Mouse (Mus musculus): Measurements from ENCODE around the gene Ccdc181. TPM values are rescaled to one million over a fixed set of nuclear protein-coding genes. Genes with fewer than 3 reads are reported as not detected.

Gene Ccdc181
- polyA plus RNA-seq (2012) = 1.4 and 2.7 TPM in 2 replicates

DNA sequence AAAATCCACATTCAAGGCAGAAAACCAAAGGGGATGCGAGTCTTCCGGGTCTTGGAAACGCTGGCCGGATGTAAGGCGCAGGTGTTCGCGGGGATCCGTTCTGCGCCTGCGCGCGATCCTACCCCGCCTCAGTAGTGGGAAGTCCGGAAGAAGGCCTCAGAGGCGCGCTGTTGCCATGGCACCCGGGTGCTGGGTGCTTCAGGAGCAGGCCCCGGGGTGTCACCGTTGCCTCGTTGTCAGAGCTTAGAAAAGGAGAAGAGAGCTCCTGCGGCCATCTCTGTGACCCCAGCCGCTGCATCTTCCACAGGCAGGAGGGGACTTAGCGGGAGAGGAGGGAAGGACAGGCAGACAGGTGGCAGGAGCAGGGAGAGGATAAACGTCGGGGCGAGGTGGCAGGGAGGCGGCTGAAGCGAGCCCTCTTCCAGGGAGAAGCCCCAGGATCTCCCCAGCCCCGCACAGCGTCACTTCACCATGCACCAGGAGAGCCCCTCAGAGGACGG lies at the start of gene Ccdc181:
Gene Ccdc181, plus strand, starts transcription at position 131 of the 500 bp plus-strand sequence.
- TF ChIP-seq GATA1 (IDR thresholded peaks at IDR 0.05; ENCODE audit: low read length) = no peak

- TF ChIP-seq GATA1 (IDR thresholded peaks at IDR 0.05; ENCODE audit: low read length) = no peak
These were observed 41.9 kb upstream of the Ccdc181 start for GRCm38 (mm10) chr1:164233447-164233846.

DNA sequence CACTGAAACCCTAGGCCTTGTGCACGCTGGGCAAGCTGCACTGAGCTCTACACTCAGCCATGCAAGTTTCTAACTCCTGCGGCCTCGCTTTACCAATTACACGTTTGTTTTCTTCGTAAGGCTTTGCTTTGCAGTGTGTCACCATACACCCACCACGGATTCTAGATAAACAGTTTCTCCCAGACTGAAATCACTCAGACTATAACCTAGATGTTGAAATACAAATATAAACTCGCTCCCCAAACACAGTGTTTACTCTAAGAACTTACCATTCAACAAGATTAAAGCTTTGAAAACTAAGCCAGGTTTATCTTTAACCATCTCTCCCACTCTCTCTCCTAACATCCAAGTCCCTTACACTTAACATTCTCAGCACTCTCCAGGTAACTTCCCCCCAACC lies 40.3 kb upstream of the Ccdc181 start:
- no peak for TF ChIP-seq GATA1 (IDR thresholded peaks at IDR 0.05; ENCODE audit: low read length)

GRCm38 (mm10) chr1:164236078-164236477 lies 39.3 kb upstream of the Ccdc181 start:
- no peak for TF ChIP-seq GATA1 (IDR thresholded peaks at IDR 0.05; ENCODE audit: low read length)

GRCm38 (mm10) chr1:164241494-164241893 lies 33.9 kb upstream of the Ccdc181 start:
- TF ChIP-seq GATA1 (IDR thresholded peaks at IDR 0.05; ENCODE audit: low read length) = no peak

DNA sequence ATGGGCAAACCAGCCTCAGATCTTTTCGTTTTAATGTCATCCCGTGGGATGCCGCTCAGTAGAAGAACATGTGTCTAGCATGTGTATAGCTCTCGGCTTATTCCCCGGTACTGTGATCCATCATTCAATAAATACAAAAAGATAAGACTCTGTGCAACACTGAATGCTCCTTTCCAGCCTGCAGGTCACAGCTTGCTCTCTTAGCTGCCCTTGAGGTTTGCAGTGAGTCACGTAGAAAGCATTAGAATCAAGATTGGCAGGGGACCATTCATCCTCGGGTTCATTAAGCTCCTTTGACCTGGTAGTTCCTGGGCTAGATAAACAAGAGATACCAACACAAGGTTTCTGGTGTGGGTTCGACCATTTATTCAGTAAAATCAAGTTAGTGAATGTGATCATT lies 32.6 kb upstream of the Ccdc181 start:
- no peak for TF ChIP-seq GATA1 (IDR thresholded peaks at IDR 0.05; ENCODE audit: low read length)

DNA sequence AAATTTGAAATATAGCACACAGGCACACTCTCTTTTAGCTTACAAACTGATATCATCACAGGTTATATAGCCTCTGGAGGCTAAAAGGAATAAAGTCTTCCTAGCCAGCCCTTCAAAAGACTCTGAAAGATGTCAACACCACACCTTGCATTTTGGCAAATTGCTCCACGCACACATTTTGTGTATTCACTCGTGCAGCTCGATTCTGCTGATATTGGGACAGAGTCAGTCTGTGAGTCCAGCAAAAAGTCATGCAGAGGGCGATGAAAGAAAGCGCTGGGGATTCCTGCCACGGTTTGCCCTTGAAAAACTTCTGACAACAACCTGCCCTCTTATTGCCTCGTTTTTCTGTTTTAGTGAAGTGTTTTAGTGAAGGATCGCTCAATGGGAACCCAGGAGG lies 27.9 kb upstream of the Ccdc181 start:
- TF ChIP-seq GATA1 (IDR thresholded peaks at IDR 0.05; ENCODE audit: low read length) = no peak

DNA sequence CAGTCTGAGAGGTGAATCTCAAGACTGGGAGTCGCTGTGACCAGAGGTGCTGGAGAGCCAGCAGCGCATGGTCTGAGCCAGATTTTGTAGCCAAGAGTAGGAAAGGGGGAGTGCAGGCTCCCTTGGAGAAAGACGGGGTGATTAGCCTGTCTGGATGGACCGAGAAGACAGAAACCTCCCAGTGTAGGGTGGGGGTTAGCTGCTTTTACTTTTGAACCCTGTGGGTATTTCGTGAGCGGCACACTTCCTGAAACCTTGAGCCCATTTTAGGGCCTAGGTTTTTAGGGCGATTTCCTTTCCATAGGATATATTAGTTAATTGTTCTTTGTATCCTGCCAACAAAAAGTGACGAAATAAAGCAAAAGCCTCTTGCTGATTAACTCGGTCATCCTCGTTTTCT lies 27.4 kb upstream of the Ccdc181 start:
- TF ChIP-seq GATA1 (IDR thresholded peaks at IDR 0.05; ENCODE audit: low read length) = no peak

DNA sequence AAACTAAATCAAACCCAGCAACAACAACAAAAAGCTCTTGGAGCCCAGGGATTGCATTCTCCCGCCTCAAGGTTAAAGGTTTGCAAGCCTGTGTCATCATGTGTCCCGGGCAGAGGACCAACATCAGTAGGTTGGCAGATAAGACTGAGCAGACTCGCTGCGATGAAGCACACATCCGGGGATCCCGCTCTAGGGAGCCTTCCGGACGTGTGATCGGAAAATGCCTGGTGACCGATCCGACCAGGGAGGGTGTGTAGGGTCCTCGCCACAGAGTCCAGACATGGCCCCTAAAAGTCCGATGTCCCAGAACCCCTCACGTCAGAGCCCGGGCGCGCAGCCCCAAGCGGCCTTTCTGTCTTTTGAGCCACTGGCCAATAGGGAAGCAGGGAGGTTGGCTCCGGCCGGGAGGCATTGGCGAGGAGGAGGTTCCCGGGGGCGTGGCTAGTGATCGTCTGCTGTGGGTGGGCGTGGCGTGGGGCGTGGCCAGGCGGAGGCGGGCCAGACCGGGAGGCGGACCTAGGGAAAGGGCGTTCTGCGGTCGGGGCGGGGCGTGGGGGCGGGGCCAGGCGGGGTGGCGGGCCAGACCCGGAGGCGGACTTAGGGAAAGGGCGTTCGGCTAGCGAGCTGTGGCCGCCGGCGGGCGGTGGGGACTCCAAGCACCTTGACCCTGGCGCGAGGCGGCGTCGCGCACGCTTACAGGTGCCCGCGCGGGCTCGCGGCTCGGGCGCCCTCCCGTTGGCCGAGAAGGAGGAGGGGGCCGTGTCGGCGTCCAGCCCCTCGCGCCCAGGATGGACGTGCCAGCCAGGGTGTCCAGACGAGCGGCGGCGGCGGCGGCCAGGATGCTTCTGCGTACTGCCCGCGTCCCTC lies 26.7 kb upstream of the Ccdc181 start, which contains the start of gene Slc19a2:
Gene Slc19a2, plus strand, starts transcription at position 582 of the 867 bp plus-strand sequence.
- TF ChIP-seq GATA1 (IDR thresholded peaks at IDR 0.05; ENCODE audit: low read length) = no peak

DNA sequence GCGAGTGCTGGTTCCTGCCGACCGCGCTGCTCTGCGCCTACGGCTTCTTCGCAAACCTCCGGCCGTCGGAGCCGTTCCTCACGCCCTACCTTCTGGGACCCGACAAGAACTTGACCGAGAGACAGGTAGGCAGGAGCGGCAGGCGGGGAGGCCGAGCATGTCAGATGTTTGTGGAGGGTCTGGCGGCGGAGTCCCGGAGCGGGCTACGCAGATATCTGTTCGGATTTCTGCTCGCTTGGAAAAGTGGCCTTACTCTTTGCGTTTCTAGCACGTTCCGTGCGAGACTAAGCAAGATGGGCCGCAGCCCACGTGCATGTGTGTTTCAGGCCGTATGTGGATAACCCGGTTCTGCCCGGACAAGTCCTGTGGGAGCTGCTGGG lies 26.1 kb upstream of the Ccdc181 start:
- TF ChIP-seq GATA1 (IDR thresholded peaks at IDR 0.05; ENCODE audit: low read length) = no peak

DNA sequence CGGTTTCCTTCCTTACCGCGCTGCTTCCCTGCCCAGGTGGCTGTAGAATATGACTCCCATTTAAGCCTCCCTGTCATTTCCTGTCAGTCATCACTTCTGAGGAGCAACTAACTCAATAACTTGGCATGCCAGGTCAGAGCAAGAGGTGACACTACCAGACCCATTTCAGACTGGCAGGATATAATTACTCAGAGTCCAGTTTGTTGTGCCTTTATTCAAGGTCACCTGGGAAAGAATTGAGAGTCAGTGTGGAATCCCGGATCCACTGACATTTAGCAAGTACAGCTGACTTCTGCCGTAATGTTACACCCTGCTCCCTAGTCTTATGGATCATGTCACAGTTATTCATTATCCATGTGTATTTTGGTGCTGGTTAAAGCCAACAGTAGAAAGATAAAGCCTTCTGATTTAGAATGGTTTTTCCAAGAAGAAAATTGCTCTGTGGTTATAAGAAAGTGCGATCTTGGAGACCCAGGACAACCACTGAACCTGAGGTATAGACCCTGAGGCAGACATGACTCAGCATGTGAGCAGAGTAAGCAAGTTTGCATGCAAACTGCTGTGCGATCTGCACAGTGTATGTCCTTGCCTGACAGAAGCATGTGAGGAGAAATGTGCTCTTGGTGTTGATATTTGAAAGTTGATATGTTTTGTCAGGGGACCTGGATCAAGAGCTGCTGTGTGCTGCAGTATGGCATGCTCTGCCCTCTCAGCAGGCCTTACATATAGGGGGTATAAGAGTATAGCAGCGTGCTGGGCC lies 24.8 kb upstream of the Ccdc181 start:
- TF ChIP-seq GATA1 (IDR thresholded peaks at IDR 0.05; ENCODE audit: low read length) = no peak

GRCm38 (mm10) chr1:164251438-164251837 lies 23.9 kb upstream of the Ccdc181 start:
- no peak for TF ChIP-seq GATA1 (IDR thresholded peaks at IDR 0.05; ENCODE audit: low read length)

GRCm38 (mm10) chr1:164252551-164252950 lies 22.8 kb upstream of the Ccdc181 start:
- TF ChIP-seq GATA1 (IDR thresholded peaks at IDR 0.05; ENCODE audit: low read length) = no peak

DNA sequence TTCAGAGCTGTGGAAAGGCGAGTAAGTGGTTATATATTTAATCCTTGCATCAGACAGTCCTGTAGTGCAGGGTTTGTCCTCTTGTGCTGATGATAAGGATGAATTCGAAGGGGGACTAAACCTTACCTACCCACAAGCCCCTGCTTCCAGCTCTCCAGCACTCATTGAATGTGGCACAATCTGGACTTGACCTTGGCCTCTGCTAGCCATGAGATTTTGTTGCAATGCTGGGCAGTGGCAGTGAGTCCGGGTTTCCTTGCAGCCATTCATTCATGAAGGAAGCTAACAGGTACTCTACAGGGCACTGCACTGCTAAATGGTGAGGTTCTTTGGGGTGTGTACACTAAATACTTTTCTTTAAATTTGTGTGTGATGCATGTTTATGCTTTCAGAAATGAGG lies 20.5 kb upstream of the Ccdc181 start:
- no peak for TF ChIP-seq GATA1 (IDR thresholded peaks at IDR 0.05; ENCODE audit: low read length)

- no peak for TF ChIP-seq GATA1 (IDR thresholded peaks at IDR 0.05; ENCODE audit: low read length)
These were observed 15.0 kb upstream of the Ccdc181 start for GRCm38 (mm10) chr1:164260171-164261028.

Measured in G1E-ER4 (cell line).